Mouse (Mus musculus) kidney, postnatal 36 days (tissue): ENCODE results near the gene Kif21a.

Experiments used
- DNase-seq, 2 experiments: peaks; one replicate each; pipeline ENCODE4 v3.0.0; 2021 to 2022; ENCODE audit warnings: mixed read lengths in 2 of 2

Kif21a gene

DNA sequence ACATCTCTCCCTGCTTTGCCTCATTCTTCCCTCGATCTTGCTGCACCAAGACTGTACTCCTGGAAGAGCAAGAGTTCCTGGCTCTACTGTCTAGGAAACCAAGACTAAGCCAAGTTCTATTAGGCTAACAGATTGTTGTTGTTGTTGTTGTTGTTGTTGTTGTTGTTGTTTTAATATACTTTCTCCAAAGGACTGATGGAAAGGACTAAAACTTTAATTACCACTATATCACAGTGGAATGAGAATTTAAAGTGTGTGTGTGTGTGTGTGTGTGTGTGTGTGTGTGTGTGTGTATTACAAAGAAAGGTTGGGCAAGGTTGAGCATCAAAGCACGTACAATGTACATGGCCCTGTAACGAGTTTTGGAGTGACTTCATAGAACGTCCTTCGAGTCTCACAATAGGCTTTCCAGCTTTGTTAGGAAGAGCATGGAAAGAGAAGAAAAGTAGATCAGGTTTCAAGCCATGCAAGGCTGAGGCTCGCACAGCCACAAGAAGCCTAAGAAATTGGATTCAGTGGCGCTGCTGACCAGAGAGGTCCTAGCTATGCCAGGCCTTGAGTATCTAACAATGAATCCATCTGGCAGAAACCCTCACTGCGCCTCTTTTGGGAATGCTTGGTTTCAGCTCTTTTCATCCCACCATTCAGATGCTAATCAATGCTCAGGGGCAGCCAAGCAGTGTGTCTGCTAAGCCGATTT is 31.4 kb downstream of the Kif21a start:
- DNase-seq: no peak

DNA sequence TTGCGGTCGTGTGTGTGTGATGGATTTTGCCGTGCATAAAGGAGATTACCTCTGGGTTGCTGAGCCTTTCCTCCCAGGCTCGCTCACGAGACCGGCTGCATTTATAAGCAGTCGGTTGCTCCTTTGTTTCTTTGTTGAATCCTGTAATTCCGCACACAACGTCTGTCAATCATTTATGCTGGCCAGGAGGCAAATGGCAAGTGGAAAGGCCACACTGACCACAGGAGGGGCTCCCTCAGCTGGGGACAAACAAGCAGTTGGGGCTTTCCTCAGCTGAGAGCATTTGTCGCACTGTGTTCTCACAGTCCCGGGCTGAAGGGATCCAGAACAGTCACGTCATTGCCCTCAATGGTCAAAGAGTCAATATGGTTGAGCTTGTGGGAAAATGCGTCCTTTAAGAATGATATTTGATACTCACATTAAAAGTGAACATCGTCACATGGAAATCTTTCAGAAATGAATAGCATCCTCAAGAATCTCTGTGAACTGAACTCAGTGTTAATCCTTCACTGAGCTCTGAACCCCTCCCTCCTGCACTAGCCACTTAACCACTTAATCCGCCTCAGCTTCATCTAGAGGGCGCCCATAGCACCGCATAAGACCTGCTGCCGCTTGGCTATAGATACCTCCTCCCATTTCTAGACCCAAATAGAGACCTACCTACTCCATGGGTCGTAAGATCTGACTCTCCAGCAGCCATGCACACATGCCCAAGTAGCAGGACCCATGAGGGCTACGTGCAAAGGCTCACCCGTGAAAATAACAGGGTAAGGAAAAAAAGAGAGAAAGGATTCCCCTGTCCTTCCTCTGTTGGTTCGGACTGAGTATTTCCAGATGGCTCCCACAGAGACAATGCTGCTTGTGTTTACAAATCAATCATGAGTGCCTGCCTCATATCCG is 32.2 kb downstream of the Kif21a start:
- DNase-seq: peak in 1 of 2 experiments; percentile 17

DNA sequence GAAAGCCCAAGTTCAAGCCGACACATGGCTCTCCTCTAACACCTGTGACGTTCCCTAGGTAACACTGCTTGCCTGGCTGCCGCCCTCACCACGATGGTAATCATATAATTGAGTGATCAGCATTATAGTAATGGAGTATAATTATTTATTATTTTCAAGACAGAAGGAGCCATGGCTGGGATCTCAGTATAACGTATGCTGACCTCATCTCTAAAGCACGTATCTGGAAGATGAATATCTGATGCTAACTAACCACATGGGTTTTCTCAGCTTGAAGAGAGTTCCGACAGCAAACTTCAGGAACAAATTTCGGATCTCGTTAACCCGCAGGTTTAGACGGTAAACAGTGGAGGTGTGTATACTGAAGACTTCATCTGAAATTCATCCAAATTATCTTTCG is 33.4 kb downstream of the Kif21a start:
- no peak for DNase-seq

DNA sequence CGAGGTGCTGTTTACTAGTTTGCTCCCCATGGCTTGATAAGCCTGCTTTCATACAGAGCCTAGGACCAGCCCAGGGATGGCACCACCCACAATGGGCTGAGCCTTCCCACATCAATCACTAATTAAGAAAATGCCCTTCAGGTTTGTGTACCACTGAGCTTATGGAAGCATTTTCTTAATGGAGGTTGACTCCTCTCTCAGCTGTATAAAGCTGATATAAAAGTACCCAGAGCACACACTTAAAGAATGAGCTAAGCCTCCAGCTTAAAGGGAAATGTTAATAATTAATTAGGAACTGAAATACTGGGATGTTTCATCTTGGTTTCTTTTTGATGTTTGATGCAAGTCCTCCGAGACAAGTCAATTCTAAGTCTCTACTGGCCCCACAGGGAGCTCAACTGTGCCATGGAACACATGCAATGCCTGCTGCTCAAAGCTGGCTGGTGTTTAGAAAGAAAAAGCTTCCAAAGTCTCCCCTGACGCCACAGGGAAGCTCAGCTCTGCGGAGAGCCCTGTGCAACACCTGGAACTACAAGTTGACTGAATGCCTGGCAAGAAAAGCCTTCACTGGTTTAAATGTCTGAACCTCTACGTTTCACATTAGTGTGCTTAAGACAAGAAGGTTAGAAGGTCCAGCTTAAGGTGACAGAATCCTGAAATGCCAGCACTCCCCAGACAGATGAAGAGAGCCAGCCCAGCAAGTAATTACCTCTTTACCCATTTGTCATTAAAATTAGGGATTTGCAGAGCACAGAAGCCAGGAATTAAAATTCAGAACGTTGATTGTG is 36.8 kb downstream of the Kif21a start:
- DNase-seq: peak; percentile 18 to 28

DNA sequence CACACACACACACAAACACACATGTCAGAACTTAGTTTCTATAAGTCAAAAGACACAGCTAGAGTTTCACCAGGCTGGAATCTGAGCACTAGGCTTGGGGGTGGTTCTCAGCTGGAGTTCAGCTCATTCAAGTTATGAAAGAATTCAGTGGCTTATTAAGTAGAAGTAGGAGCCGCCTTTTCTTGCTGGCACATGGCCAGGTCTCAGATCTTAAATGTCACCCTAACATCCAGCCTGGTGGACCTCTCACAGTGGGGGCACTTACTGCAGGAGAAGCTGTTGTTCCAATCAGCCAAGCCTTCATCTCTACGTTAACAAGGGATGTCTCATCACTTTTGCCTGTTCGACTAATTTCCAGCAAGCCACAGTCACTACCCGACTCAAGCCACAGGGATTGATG is 39.5 kb downstream of the Kif21a start:
- no peak for DNase-seq

DNA sequence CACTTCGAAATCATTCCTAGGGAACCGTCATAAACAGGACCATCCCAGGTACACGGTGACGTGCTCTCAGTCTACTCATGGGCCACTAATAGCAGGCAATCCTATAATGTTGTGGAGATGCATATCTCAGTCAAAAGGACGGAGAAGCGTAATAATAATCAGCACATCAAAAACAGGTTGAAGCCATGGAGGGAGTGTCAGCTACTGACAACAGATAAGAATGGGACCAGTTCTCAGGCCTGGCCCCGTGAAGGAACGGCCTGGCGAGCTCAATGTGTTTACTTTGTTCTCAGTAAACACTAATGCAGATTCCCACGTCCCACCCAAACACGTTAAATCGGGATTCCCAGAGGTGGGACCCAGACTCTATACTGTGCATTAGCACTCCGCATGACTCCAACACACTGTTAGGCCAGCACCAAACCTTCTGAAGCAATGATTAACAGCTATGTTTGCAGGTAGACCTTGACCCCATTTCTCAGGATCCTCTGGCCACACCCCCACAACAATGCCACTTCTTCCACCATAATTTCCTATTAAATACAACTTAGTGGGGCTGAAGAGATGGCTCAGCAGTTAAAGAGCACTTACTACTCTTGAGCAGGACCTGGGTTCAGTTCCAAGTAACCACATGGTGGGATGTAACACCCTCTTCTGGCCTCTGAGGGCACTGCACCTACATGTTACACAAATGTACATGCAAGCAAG is 42.5 kb downstream of the Kif21a start:
- DNase-seq: peak; percentile 62 to 67

DNA sequence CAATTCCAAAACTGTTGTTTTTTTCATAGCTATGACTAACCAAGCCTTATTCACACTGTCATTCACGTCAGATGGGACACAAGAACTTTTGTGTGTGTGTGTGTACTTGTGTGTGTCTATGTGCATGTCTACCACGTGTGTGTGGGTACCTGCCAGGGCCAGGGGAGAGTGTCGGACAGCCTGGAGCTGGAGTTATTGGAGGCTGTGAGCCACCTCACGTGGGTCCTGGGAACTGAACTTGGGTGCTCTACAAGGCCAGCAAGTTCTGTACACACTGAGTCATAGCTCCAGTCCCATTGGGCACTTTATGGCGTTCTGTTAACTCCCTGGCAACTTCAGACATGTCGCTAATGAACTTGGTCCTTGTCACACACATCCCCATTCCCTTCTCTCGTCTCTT is 45.0 kb downstream of the Kif21a start:
- no peak for DNase-seq

DNA sequence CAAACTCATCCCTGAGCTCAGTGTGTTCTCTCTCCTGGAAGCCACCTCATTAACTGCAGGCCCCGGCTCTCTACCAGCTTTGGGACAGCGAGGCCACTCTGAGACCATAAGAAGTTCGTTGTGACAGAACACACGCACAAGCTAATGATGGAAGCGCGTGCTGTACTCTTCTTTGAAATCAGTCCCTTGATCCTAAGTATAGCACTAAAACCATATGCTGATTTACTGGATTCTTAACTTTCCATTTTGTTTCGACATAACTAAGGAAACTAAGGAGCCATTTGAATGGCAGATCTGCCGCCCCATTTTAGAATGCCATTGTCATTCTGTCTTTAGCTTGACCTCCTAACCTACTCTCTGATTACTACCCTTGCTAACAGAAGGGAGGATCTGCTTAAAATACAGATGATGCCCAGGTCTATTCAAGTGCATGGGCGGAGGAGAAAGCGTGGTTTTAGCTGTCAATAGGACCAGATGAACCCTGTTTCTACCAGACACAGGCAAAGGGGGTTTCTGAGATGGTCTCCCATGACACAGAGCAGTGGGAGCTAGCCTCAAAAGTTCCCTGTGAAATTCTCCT is 48.6 kb downstream of the Kif21a start:
- DNase-seq: no peak

DNA sequence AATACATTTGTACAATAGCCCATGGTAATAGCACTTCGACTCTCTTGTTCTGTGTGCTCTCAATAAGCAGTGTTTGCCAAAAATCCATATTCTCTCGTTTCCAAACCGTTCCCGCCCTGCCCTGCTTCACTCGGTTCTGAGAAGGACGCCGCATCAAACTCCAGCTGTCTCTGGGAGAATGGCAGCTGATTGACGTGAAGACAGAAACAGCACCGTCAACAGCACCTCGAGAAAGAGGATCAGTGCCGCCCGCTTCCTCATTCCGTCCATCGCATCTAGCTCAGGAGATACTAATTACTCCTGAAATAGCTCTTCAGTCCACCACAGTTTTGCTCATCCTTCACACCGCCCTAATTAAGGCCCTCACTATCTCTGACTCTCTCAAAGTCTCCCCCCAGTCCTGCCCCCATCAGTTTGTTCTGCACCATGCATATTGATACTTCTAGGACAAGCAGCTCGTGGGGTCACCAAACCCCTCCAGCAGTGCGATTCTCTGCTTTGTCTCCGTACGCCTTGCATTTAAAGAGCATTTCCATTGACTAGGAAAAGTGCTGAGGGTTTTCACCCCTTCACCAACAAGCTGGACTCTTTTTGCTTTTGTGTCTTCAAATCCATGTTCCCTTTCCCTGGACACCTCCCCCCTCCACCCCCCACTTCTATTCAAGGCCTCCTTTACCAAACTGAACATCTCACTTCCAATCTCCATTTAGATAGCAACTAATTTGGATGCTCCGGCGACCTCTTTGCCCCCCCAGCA is 49.3 kb downstream of the Kif21a start:
- no peak for DNase-seq

DNA sequence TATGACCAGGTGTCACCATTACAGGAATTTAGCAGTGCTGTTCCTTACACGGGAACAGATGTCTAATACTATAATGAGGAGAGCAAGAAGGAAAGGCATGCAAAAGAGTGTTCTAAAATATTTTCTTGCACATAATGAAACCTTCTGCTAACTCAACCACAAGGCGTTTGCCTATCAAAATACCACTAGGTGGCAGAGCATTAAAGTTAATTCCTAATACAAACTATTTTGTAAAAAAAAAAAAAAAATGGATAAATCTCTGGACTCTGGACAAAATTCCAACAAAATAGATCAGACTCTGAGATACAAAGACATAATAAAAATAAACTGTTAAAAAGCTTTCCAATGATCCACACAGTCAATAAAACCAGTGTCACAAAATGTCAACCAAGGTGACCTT is 56.9 kb downstream of the Kif21a start:
- DNase-seq: no peak

DNA sequence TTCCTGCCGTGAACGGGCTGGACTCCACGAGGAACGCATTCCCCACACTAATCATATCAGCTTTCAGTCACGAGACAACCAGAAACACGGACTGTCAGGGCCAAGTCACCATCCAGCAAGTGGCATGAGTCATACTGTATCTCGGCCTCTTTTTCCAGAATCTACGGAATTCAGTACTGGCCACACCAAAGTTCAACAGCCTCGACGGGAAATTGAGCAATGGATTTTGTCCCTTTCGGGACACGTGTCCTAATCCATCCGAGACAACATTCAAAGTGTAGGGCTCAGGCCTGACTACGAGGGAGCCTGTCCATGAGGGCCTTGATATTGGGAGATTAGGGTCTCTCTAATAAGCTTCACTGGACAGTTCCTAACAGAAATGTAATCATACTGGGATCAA is 57.4 kb downstream of the Kif21a start:
- no peak for DNase-seq

DNA sequence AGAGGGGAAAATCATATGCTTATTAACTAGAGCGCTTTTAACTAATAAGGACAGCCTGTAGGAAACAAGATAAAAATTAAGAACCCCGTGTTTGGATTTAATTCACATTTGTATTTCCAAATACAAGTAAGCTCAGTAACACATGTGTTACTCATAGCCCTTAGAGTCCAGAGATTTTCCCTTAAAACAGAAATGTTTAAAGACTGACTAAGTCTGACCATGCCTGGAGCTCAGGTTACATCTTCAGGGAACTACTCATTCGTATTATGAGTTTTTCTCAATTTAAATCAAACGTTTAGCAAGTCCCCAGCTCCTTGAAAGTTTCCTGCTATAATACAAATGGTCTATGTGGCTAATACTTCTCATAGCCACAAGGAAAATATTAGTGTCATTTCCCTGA is 57.9 kb downstream of the Kif21a start:
- no peak for DNase-seq

DNA sequence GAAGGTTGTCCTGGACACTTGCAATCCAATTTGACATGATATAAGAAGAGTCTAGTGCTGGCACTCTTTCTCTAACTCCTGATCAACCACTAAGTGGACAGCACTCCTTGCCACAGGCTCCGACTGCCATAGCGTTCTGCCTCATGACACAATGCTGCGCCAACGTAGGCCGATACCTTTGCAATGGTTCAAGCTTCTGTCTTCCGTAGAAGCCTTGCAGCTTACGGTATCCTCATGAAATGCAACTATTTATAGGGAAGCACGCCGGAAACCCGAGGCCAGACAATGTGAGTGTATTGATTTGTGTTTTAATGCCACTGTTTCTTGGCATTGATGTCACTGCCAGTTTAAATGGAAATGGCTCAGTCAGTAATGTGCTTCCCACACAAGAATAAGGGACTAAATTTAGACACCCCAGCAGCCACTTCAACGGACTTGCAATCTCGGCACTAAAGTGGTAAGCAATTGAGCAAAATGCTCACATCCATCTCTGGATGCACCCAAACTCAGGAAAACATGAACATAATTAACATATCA is 62.0 kb downstream of the Kif21a start:
- DNase-seq: no peak

DNA sequence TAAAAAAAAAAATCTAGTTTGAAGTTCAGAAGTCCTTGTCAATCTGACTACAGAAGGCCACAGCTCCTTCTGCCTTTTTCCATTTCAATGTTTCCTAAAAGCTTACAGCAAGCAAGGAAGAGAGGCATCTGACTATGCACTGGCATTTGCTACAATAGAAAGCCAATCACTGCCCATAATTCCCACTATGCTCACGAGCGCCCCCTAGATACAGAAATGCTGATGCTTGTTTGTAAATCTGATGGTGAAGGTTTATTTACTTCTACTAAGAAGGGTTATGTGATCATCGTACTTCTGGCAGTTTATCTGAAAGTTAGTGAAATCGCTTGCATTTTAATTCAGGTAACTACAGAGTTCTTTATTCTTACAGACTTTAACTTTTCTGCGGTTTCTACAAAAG is 73.8 kb downstream of the Kif21a start:
- DNase-seq: peak in 1 of 2 experiments; percentile 48

DNA sequence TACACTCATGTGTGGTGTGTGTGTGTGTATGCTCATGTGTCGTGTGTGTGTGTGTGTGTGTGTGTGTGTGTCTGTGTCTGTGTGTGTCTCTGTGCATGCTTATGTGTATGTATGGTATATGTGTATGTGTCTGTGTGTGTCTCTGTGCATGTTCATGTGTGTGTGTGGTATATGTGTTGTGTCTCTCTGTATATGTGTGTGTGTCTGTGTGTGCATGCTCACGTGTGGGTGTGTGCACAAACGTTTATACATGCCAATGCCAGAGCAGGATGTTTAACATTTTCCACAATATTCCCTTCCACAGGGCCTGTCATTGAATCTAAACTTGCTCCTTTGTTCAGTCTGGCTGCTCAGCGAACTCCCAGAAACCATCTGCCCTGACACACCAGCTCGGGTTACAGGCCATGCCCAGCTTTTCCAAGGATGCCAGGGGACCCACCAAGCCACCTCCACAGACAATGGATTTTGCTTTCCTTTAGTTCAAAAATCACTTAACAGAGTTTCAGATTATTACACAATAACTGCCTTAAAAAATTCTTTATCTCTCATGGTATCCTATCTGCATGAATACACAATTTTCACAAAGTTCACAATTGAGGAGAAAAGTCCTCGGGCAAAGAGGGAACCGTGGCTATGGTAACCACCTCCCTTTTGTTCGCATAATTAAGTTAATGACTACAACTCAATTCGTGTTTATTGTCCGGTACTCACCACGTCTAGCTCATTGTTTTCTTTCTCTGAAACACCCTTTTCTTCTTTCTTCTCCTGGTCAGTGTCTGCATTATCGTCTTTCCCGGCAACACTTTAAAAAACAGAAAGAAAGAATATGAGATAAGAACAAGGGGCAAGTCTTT is 77.6 kb downstream of the Kif21a start:
- DNase-seq: no peak

DNA sequence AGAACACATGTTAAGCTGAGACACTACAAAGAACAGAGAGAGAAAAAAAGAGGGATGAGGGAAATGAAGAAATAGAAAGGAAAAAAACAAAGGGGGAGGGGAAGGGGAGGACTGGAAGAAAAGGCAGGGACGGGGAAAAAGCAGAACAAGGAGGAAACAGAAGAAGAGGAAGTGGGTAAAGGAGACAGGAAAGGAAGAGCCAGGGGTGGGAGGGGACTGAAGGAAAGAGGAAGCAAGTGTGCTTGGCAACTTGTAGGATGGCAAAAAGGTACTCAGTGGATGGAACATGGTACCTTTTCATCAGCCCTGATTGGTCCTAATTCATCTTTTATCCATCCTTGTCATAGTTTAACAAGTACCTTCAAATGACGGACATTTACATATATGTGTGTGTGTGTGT is 86.4 kb downstream of the Kif21a start:
- no peak for DNase-seq

DNA sequence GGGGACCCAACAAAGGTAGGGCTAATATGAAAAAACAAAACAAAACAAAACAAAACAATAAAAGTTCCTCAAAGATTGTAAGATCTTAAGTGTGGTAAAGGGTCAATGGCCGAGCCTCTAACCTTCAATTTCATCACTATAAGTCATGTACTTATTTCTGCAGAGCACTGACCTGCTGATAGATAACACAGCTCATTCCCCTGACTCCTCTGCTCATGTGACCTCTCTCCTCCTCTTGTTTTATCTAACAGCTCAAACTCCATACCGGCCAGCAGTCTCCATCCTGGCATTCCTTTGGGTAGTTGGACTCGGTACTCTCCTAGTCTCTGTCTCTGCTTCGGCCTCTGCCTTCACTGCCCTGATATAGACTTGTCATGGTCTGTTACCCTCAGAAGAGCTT is 87.2 kb downstream of the Kif21a start:
- DNase-seq: no peak

DNA sequence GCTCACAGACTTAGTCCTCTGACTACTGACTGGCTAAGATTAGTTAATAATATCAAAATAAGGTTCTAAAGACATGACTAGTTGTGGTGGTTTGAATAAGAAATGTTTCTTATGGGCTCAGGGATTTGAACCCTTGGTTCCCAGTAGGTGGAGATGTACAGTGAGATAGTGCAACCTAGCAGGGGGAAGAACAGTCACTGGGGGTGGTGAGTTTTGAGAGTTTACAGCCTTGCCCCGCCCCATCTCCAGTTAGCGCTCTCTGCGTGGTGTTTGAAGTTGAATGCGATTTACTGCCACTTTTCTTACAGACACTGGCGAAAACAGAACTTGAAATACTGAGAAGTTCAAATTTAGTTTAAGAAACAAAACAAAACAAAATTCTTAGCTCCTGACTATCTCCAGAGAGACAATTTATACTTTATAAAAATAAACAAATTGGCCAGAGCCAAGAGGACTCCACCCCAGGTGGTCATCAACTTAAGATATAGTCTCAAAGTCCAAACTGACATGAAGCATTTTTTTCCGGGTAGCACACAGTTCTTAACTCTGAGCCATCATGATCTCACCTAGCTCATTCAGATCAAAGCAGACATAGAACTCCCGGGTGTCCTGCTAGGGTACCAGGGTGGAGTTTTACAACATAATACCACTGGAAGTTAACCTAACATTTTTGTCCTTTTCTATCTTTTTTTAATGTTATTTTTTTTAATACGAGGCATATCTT is 88.8 kb downstream of the Kif21a start:
- no peak for DNase-seq

DNA sequence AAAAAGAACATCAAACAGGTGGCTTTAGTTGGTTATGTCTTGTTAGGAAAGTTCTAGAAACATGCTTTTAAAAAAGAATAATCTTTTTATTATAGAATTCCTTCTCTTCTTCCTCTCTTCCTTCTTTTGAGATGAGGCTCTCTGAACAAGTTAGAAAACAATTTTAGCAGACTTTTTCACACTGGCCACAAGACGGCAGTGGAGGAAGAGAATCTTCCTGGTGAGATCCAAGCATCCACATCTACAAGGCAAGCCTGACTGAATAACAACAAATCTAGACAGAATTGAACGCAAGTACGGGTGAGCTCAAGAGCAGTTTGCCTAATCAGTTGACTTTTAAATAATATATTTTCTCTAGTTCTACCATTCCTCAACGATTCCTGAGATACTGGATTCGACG is 98.4 kb downstream of the Kif21a start:
- no peak for DNase-seq

DNA sequence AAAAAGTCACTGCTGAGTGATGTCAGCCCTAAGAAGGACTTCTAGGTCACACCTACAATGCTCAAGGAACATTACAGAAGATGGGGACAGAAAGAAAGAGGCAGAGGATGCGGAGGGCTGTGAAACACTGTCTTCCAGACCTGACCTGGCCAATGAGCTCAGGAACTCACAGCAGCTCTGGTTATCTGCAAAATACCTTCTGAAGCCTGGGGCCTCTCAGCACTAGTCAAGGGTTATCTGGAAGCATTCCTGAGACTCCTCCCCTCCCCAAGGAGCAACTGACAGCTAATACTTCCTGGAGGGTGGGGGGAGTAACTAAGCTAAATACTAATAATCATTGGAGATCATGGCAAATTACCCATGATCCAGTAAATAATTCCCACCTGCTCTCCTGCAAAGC is 111.3 kb downstream of the Kif21a start:
- DNase-seq: no peak
